Mouse (Mus musculus): Measurements from ENCODE around the gene Col15a1. TPM values are rescaled to one million over a fixed set of nuclear protein-coding genes. Genes with fewer than 3 reads are reported as not detected.

Gene Col15a1
- polyA plus RNA-seq, 1 experiment from 2014 or later: 3.1 TPM

Other genes with a start within 250 kb of the Col15a1 start
- gene Gabbr2, start 216.3 kb upstream of the Col15a1 start, polyA plus RNA-seq (2015; fragmentation: Nextera tagmentation; extraction: Ambion mirVana): 3.6 and 5.4 TPM in 2 replicates
- 4.3 and 4.9 TPM in 2 replicates for gene Anks6, start 150.7 kb upstream of the Col15a1 start, polyA plus RNA-seq (2015; fragmentation: Nextera tagmentation; extraction: Ambion mirVana)
- gene Galnt12, start 116.3 kb upstream of the Col15a1 start, polyA plus RNA-seq (2015; fragmentation: Nextera tagmentation; extraction: Ambion mirVana): 1.2 and 1.3 TPM in 2 replicates
- gene Tgfbr1, start 145.1 kb downstream of the Col15a1 start, polyA plus RNA-seq (2015; fragmentation: Nextera tagmentation; extraction: Ambion mirVana): 42.3 and 46.5 TPM in 2 replicates

Measured in forebrain, embryonic 15.5 days (tissue).